Mouse (Mus musculus) erythroblast, embryonic 14.5 days (primary cell): ENCODE data around the gene Nfu1. TPM values are rescaled to one million over a fixed set of nuclear protein-coding genes. Genes with fewer than 3 reads are reported as not detected.
"Not testable (repeated sequence)": the region's sequence is repeated elsewhere in the genome, so short reads cannot be mapped to it uniquely, and the experiment has no call there.

Experiments used
- H3K27me3 ChIP-seq: 2 replicates; pipeline ENCODE4 v1.6.1; 2012; ENCODE audit warnings: inconsistent platforms; ENCODE audit not compliant: control insufficient read depth
- H3K36me3 ChIP-seq: 2 replicates; pipeline ENCODE4 v1.6.1; 2012; ENCODE audit warnings: mild to moderate bottlenecking, inconsistent platforms; ENCODE audit not compliant: control insufficient read depth
- H3K4me1 ChIP-seq: 2 replicates; pipeline ENCODE4 v1.6.1; 2012; ENCODE audit warnings: inconsistent platforms; ENCODE audit not compliant: control insufficient read depth
- H3K4me3 ChIP-seq: replicated peaks from 2 replicates; pipeline ENCODE3; 2012; ENCODE audit warnings: moderate library complexity, mild to moderate bottlenecking, inconsistent platforms
- H3K9me3 ChIP-seq: 2 replicates; pipeline ENCODE4 v1.6.1; 2012; ENCODE audit warnings: low read length, inconsistent platforms, mixed read lengths; ENCODE audit not compliant: control insufficient read depth
- GATA1 ChIP-seq: IDR thresholded peaks from 2 replicates; pipeline ENCODE4 v1.6.1; 2012; ENCODE audit warnings: low read length, inconsistent platforms, mixed read lengths
- TAL1 ChIP-seq: IDR thresholded peaks from 3 replicates; pipeline ENCODE4 v1.6.1; 2012; ENCODE audit warnings: low read length, inconsistent platforms, mixed read lengths
- polyA plus RNA-seq: library from polyadenylated mRNA; stranded (reverse); fragments of >175 nt; gene quantifications from 2 replicates; pipeline ENCODE4 v1.2.3, GENCODE M21; 2012

Gene Nfu1
- polyA plus RNA-seq, 1 experiment, result 3.6 TPM

DNA sequence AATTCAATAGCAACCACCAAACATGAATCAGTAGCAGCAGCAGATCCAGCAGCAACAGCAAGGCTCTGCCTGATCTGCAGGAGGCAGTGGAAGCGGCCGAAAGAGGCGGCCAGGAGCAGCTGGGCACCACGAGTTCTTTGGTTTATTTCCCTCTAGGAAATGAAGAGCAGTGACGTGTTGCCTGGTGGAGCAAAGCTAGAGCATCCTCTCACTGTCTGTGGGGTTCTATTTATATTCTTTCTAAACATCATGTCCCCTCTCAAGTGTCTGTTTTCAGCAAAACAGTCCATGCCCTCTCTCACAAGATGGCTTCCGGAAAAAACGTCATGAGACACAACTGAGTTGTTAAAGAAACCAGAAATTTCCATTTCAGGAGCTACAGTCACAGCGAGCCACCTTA lies 30.1 kb downstream of the Nfu1 start:
- H3K4me1 ChIP-seq, result peaks cover 30% of the 10 kb centered on the region
- no peaks in the 10 kb centered on the region for H3K27me3 ChIP-seq
- no peak overlapping the region for H3K4me3 ChIP-seq
- H3K9me3 ChIP-seq, result peaks cover 3% of the 10 kb centered on the region
- H3K36me3 ChIP-seq, result no peaks in the 10 kb centered on the region
- no peak for TF ChIP-seq TAL1
- no peak for TF ChIP-seq GATA1

DNA sequence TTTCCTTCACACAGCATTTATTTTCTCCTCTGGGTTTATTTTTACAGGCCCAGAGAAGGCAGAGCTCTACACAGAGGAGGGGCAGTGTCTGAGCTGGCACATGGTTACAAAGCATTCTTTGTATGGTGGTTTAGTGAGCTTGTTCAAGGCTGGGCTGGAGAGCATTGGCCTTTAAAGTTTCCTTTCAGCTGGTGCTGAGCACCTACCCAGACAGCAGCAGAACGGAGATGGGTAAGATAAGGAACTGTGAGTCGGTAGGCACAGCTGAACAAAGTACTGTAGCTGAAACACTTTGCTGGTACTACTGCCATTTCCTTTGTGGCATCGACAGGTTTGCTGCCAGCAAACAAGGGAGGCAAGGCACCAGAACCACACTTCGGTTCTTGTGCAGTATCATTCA lies 31.9 kb downstream of the Nfu1 start:
- Histone ChIP-seq H3K4me3 (no peak overlapping the region), H3K27me3 (no peaks in the 10 kb centered on the region), H3K9me3 (peaks cover 3% of the 10 kb centered on the region), H3K36me3 (no peaks in the 10 kb centered on the region), H3K4me1 (peaks cover 35% of the 10 kb centered on the region)
- TF ChIP-seq TAL1, result no peak
- TF ChIP-seq GATA1, result peak; percentile 40; the same call in 1 of the 2 replicates

DNA sequence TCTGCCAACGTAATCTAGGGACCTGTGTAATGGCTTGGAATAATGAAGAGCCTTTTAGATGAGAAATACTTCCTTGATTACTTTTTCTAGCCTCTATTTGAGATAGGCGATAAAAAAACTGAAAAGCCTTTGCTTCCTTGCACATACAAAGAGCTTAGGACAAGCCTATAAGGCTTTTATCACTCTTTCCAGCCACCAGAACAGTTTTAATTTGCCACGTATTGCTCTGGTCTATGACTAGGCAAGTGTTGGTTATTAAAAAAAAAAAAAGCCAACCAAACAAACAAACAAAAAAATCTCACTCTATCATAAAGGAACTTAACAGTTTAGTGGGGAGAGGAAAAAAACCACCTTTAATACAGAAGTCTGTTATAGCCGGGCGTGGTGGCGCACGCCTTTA lies 32.4 kb downstream of the Nfu1 start:
- no peak for TF ChIP-seq GATA1
- TF ChIP-seq TAL1, result no peak
- Histone ChIP-seq H3K9me3 (peaks cover 3% of the 10 kb centered on the region), H3K27me3 (no peaks in the 10 kb centered on the region), H3K36me3 (no peaks in the 10 kb centered on the region), H3K4me1 (peaks cover 35% of the 10 kb centered on the region), H3K4me3 (peak overlapping the region; percentile 77)

DNA sequence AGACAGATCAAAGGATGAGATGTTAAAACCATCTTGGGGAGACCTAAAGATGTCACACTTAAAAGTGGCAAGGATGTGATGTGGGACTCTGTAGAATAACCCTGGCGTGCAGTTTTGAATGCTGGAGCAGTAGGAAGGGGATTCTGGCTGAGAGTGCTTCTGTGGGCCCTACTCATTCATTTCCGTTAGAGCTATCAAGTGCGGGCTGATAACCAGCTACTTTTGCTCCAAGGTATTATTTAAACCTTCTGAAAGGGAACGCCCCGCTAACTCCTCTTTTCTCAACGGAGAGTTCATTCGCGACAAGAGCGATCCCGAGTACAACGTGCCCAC lies 32.9 kb downstream of the Nfu1 start:
- H3K4me1 ChIP-seq, result peaks cover 35% of the 10 kb centered on the region
- H3K36me3 ChIP-seq, result no peaks in the 10 kb centered on the region
- H3K9me3 ChIP-seq, result peaks cover 3% of the 10 kb centered on the region
- TF ChIP-seq GATA1, result no peak
- TF ChIP-seq TAL1, result no peak
- no peaks in the 10 kb centered on the region for H3K27me3 ChIP-seq
- H3K4me3 ChIP-seq, result peak overlapping the region; percentile 77

DNA sequence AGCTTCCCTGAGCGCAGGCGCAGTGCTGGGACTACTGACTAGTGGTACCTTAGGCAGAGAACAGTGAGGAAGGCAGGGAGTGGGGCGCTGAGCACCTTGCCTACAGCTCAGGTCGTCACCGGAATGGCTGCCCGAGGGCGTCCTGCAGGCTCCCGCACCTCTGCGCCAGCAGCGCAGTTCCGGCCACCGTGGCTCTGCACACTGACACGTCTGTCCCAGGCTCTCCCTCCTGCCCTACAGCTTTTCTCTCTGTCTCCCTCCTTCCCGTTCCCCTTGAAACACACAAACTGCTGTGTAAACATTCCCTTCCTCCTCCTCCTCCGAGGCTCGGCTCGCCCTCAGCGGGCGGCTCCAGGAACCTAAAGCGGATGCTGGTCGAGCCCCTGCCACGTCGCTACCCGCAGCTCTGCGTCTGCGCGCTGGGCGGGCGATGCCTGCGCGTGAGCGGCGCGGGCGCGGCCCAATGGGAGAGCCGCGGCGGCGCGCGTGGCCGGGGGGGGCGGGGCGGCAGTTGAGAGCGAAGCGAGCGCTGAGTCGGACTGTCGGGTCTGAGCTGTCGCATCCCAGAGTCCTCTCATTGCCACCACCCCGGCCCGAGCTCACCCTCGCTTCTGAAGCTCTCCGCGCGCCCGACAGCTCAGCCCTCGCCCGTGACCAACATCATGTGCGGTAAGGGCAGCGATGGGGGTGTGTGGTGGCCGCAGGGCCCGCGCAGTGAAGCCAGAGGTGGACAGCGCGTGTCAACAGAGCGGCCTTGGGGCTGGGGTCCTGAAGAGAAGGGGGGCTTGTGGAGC lies 33.5 kb downstream of the Nfu1 start, which contains the start of gene Gfpt1:
Gfpt1 (plus strand) TSS at position 510 of the 794 bp plus-strand sequence.
- Histone ChIP-seq H3K36me3 (no peaks in the 10 kb centered on the region), H3K27me3 (no peaks in the 10 kb centered on the region), H3K4me3 (peak within 1 kb of the TSS; percentile 77), H3K4me1 (peaks cover 35% of the 10 kb centered on the region), H3K9me3 (no peaks in the 10 kb centered on the region)
- TF ChIP-seq TAL1 (no peak), GATA1 (no peak)

DNA sequence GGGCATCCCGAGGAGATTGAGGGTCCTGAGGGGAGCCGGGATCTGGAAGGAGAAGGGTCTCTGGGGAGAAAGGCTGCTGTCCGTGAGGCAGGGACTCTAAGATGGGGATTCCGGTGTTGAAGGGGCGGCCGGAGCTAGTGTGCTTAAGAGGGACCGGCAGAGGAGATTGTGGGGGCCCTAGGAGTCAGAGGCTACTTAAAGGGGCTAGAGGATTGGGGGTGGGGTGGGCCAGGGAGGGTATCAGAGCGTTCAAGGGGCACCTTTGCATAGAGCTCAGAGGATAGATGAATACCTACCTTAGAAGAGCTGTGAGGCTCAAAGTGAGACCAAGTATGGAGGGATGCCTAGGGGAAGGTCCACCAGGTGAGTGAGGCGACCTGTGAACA lies 34.1 kb downstream of the Nfu1 start:
- peak overlapping the region; percentile 77 for H3K4me3 ChIP-seq
- H3K4me1 ChIP-seq, result peaks cover 35% of the 10 kb centered on the region
- TF ChIP-seq GATA1 (no peak), TAL1 (no peak)
- no peaks in the 10 kb centered on the region; the same call in 1 of the 2 replicates for H3K36me3 ChIP-seq
- no peaks in the 10 kb centered on the region for H3K27me3 ChIP-seq
- no peaks in the 10 kb centered on the region for H3K9me3 ChIP-seq

DNA sequence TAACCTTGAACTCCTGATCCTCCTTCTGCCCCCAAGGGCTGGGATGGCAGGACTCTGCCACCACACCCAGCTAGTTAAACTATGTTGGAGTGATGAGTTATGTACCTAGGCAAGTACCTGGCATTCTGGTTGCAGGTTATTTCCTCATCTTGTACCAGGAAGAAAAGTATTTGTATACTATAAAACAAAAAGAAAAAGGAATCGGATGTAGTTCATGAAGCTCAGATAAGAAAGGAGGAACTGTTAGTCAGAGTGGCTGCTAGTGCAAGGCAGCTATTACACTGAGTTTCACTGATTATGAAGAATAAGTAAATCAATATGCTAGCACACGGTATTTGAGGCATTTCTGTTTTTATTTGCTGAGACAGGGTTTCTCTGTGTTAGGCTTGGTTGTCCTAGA lies 35.9 kb downstream of the Nfu1 start:
- H3K4me3 ChIP-seq, result no peak overlapping the region
- TF ChIP-seq TAL1, result no peak
- TF ChIP-seq GATA1, result no peak

DNA sequence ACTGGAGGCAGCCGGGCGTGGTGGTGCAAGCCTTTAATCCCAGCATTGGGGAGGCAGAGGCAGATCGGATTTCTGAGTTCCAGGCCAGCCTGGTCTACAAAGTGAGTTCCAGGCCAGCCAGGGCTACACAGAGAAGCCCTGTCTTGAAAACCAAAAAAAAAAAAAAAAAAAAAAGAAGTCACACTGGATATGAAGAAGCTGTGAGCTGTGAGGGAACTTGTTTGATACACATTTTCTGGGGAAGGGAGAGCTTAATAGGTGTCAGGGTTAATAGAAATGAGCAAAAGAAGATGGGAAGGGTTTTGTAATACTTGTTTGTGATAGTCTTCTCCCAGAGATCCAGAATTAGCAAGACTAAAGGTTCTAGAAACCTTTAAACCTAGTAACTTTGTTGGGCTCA lies 36.5 kb downstream of the Nfu1 start:
- H3K4me1 ChIP-seq, result peaks cover 33% of the 10 kb centered on the region
- no peak overlapping the region for H3K4me3 ChIP-seq
- TF ChIP-seq GATA1 (no peak), TAL1 (no peak)

More for the DNA sequence above, 35.9 kb downstream of the Nfu1 start:
- Histone ChIP-seq H3K9me3 (no peaks in the 10 kb centered on the region), H3K27me3 (no peaks in the 10 kb centered on the region), H3K4me1 (peaks cover 33% of the 10 kb centered on the region), H3K36me3 (peaks cover 3% of the 10 kb centered on the region)

DNA sequence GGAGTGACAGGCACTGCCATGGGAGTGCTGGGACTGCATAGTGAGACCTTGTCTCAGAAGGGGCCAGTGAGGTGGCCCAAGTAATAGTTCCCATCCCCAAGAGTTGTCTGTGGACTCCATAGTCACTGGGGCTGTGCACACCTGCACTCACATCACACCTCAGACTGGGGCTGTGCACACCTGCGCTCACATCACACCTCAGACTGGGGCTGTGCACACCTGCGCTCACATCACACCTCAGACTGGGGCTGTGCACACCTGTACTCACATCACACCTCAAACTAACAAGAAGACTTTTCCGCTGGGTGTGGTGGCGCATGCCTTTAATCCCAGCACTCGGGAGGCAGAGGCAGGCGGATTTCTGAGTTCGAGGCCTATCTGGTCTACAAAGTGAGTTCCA lies 39.7 kb downstream of the Nfu1 start:
- not testable (repeated sequence) for H3K4me1 ChIP-seq, H3K4me3 ChIP-seq, H3K27me3 ChIP-seq, H3K9me3 ChIP-seq
- peaks cover 23% of the 10 kb centered on the region for H3K36me3 ChIP-seq

More for the DNA sequence above, 36.5 kb downstream of the Nfu1 start:
- no peaks in the 10 kb centered on the region for H3K9me3 ChIP-seq
- peaks cover 3% of the 10 kb centered on the region for H3K36me3 ChIP-seq
- no peaks in the 10 kb centered on the region for H3K27me3 ChIP-seq
